Mouse (Mus musculus): ENCODE measurements at regions not wholly inside any gene's neighbourhood (a gene's known extent, or its start where the extent isn't known, plus 50 kb on each side); places are given as distances from the start of the nearest gene placed in this dataset.

DNA sequence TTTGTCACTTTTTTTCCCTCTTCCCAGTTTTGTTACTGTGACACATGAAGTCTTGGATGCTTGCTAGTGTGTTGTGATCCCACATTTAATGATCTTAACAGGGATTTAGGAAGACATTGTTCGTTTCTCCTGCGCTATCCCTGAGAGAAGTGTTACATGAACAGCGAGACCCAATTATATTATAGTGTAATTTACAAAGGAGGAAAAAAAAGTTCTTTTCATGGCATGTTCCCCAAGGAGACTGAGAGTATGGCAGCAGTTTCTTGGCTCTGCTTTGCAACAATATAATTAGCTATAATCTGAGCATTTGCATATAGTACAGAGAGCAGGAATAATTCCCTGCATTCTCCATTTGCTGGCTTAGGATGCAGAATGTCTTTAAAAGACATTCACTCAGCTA is 168.6 kb downstream of the Insc start:
- WGBS = 88% methylated on average over 3 of the region's 3 CpGs
- no peak overlapping the region for H3K4me2 ChIP-seq (replicated peaks; ENCODE audit: low read depth, low read length)
- ATAC-seq (ENCODE audit: low FRiP score) = no peak

GRCm38 (mm10) chr7:114922155-114922554 is 178.7 kb downstream of the Insc start:
- H3K27me3 ChIP-seq (ENCODE audit: control insufficient read depth, insufficient read depth, low read length) = no peaks in the 10 kb centered on the region
- ATAC-seq (ENCODE audit: low FRiP score) (peak; percentile 80), DNase-seq (ENCODE audit: low spot score) (peak; percentile 82)
- H3K36me3 ChIP-seq (ENCODE audit: control insufficient read depth, insufficient read depth, low read length) = no peaks in the 10 kb centered on the region
- WGBS = 16% methylated on average over 3 of the region's 3 CpGs
- H3K4me3 ChIP-seq (ENCODE audit: low read depth, low read length) = no peak overlapping the region
- no peak overlapping the region for H3K4me2 ChIP-seq (replicated peaks; ENCODE audit: low read depth, low read length)
- no peak overlapping the region for H3K9ac ChIP-seq (ENCODE audit: low read depth, low read length)
- no peak overlapping the region for H3K27ac ChIP-seq (ENCODE audit: low read depth, low read length)
- H3K9me3 ChIP-seq (ENCODE audit: control insufficient read depth, low read length) = no peaks in the 10 kb centered on the region
- no peaks in the 10 kb centered on the region for H3K4me1 ChIP-seq (replicated peaks; ENCODE audit: control insufficient read depth, insufficient read depth, low read length)

More for the DNA sequence above, 168.6 kb downstream of the Insc start:
- Histone ChIP-seq H3K27me3 (ENCODE audit: control insufficient read depth, insufficient read depth, low read length) (no peaks in the 10 kb centered on the region), H3K27ac (ENCODE audit: low read depth, low read length) (no peak overlapping the region), H3K4me3 (ENCODE audit: low read depth, low read length) (no peak overlapping the region), H3K4me1 (replicated peaks; ENCODE audit: control insufficient read depth, insufficient read depth, low read length) (no peaks in the 10 kb centered on the region), H3K36me3 (ENCODE audit: control insufficient read depth, insufficient read depth, low read length) (no peaks in the 10 kb centered on the region), H3K9me3 (ENCODE audit: control insufficient read depth, low read length) (0 out of 2 replicates have a peak, but pooled peaks cover 3% of the 10 kb centered on the region), H3K9ac (ENCODE audit: low read depth, low read length) (no peak overlapping the region)
- DNase-seq (ENCODE audit: low spot score) = no peak

DNA sequence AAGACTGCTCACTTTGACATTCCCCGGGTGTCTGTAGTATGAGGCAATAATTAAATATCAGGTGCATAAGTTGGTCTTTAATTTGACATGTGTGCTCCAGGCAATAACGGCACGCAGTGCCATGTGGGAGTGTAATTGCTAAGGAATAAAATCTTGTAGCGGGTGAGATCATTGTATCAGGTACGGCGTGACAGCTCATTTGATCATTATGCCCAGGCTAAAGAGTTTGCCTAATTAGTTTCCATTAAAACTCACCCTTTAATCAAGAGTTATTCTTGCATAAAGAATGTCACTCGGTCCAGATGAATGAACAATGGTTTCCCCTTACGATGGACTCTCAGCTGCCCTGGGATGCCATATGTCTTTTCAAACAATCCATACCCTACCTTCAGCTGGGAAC is 190.4 kb downstream of the Insc start:
- 79% methylated on average over 8 of the region's 8 CpGs for WGBS

GRCm38 (mm10) chr7:114950759-114951158 is 207.3 kb downstream of the Insc start:
- DNase-seq (ENCODE audit: low spot score) = no peak

More for the DNA sequence above, 190.4 kb downstream of the Insc start:
- no peaks in the 10 kb centered on the region for H3K36me3 ChIP-seq (ENCODE audit: control insufficient read depth, insufficient read depth, low read length)
- DNase-seq (ENCODE audit: low spot score) (no peak), ATAC-seq (ENCODE audit: low FRiP score) (no peak)
- no peaks in the 10 kb centered on the region for H3K4me1 ChIP-seq (replicated peaks; ENCODE audit: control insufficient read depth, insufficient read depth, low read length)
- H3K27ac ChIP-seq (ENCODE audit: low read depth, low read length) = no peak overlapping the region
- no peak overlapping the region for H3K9ac ChIP-seq (ENCODE audit: low read depth, low read length)
- H3K4me3 ChIP-seq (ENCODE audit: low read depth, low read length) = no peak overlapping the region
- H3K4me2 ChIP-seq (replicated peaks; ENCODE audit: low read depth, low read length) = no peak overlapping the region
- no peaks in the 10 kb centered on the region for H3K9me3 ChIP-seq (ENCODE audit: control insufficient read depth, low read length)
- H3K27me3 ChIP-seq (ENCODE audit: control insufficient read depth, insufficient read depth, low read length) = no peaks in the 10 kb centered on the region

GRCm38 (mm10) chr7:114963206-114963605 is 219.7 kb downstream of the Insc start:
- Histone ChIP-seq H3K27me3 (ENCODE audit: control insufficient read depth, insufficient read depth, low read length) (no peaks in the 10 kb centered on the region), H3K36me3 (ENCODE audit: control insufficient read depth, insufficient read depth, low read length) (no peaks in the 10 kb centered on the region), H3K4me2 (replicated peaks; ENCODE audit: low read depth, low read length) (no peak overlapping the region), H3K27ac (ENCODE audit: low read depth, low read length) (no peak overlapping the region), H3K4me3 (ENCODE audit: low read depth, low read length) (no peak overlapping the region), H3K9me3 (ENCODE audit: control insufficient read depth, low read length) (no peaks in the 10 kb centered on the region), H3K9ac (ENCODE audit: low read depth, low read length) (no peak overlapping the region), H3K4me1 (replicated peaks; ENCODE audit: control insufficient read depth, insufficient read depth, low read length) (no peaks in the 10 kb centered on the region)
- ATAC-seq (ENCODE audit: low FRiP score) = no peak
- no peak for DNase-seq (ENCODE audit: low spot score)
- 64% methylated on average over 5 of the region's 5 CpGs for WGBS

More at GRCm38 (mm10) chr7:114950759-114951158, 207.3 kb downstream of the Insc start:
- Histone ChIP-seq H3K4me2 (replicated peaks; ENCODE audit: low read depth, low read length) (no peak overlapping the region), H3K9ac (ENCODE audit: low read depth, low read length) (no peak overlapping the region), H3K27ac (ENCODE audit: low read depth, low read length) (no peak overlapping the region), H3K9me3 (ENCODE audit: control insufficient read depth, low read length) (no peaks in the 10 kb centered on the region), H3K4me1 (replicated peaks; ENCODE audit: control insufficient read depth, insufficient read depth, low read length) (no peaks in the 10 kb centered on the region), H3K36me3 (ENCODE audit: control insufficient read depth, insufficient read depth, low read length) (no peaks in the 10 kb centered on the region), H3K27me3 (ENCODE audit: control insufficient read depth, insufficient read depth, low read length) (no peaks in the 10 kb centered on the region), H3K4me3 (ENCODE audit: low read depth, low read length) (no peak overlapping the region)
- no peak for ATAC-seq (ENCODE audit: low FRiP score)

DNA sequence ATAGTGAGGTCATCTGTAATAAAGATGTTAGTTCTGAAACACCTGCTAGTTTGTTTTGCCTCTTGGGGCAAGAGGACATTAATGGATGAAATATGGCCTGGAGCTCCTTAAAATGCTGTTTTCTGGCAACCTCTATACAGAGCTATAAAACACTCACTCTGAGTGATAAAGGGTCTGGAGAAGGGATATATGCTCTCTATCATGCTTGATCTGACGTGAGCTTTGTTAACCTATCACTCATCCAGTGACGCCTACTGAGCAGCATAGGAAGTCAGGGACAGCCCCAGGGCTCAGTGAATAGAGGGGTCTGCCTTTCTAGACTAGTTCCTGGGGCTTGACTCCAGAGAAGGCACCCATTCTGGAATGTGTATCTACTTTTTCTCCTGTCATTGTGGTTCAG is 222.4 kb downstream of the Insc start:
- 43% methylated on average over 2 of the region's 2 CpGs for WGBS
- no peaks in the 10 kb centered on the region for H3K9me3 ChIP-seq (ENCODE audit: control insufficient read depth, low read length)
- no peak overlapping the region for H3K4me3 ChIP-seq (ENCODE audit: low read depth, low read length)
- H3K27me3 ChIP-seq (ENCODE audit: control insufficient read depth, insufficient read depth, low read length) = no peaks in the 10 kb centered on the region
- no peak for ATAC-seq (ENCODE audit: low FRiP score)
- no peak overlapping the region for H3K4me2 ChIP-seq (replicated peaks; ENCODE audit: low read depth, low read length)
- H3K27ac ChIP-seq (ENCODE audit: low read depth, low read length) = no peak overlapping the region
- H3K9ac ChIP-seq (ENCODE audit: low read depth, low read length) = no peak overlapping the region
- H3K36me3 ChIP-seq (ENCODE audit: control insufficient read depth, insufficient read depth, low read length) = no peaks in the 10 kb centered on the region
- H3K4me1 ChIP-seq (replicated peaks; ENCODE audit: control insufficient read depth, insufficient read depth, low read length) = no peaks in the 10 kb centered on the region
- no peak for DNase-seq (ENCODE audit: low spot score)

DNA sequence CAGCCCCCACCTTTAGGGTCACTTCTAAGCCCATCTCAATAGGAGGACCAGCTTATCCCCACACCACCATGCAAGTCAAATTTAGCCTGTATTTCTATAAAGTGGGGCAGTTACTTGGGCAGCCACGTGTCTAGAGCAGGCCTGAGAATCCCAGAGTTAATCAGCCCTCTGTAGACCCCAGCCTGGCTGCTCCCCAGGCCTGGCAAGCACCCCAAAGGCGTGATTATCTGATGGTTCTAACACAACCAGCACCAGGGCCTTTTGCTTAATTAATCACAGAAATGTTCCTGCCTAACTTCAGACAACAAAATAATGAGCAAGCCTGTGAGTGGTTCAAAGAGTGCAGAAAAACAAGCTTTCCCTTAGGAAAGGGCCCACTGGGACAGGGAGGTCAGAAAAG is 243.0 kb downstream of the Insc start:
- H3K4me1 ChIP-seq (replicated peaks; ENCODE audit: control insufficient read depth, insufficient read depth, low read length) = no peaks in the 10 kb centered on the region
- H3K9me3 ChIP-seq (ENCODE audit: control insufficient read depth, low read length) = no peaks in the 10 kb centered on the region
- 59% methylated on average over 2 of the region's 2 CpGs for WGBS
- H3K27ac ChIP-seq (ENCODE audit: low read depth, low read length) = no peak overlapping the region
- no peaks in the 10 kb centered on the region for H3K36me3 ChIP-seq (ENCODE audit: control insufficient read depth, insufficient read depth, low read length)
- no peaks in the 10 kb centered on the region for H3K27me3 ChIP-seq (ENCODE audit: control insufficient read depth, insufficient read depth, low read length)
- ATAC-seq (ENCODE audit: low FRiP score) (no peak), DNase-seq (ENCODE audit: low spot score) (no peak)
- no peak overlapping the region for H3K4me3 ChIP-seq (ENCODE audit: low read depth, low read length)
- no peak overlapping the region for H3K4me2 ChIP-seq (replicated peaks; ENCODE audit: low read depth, low read length)
- no peak overlapping the region for H3K9ac ChIP-seq (ENCODE audit: low read depth, low read length)

- no peak for ATAC-seq (ENCODE audit: low FRiP score)
- no peaks in the 10 kb centered on the region for H3K36me3 ChIP-seq (ENCODE audit: control insufficient read depth, insufficient read depth, low read length)
- DNase-seq (ENCODE audit: low spot score) = no peak
- no peak overlapping the region for H3K9ac ChIP-seq (ENCODE audit: low read depth, low read length)
- no peaks in the 10 kb centered on the region for H3K27me3 ChIP-seq (ENCODE audit: control insufficient read depth, insufficient read depth, low read length)
- H3K4me1 ChIP-seq (replicated peaks; ENCODE audit: control insufficient read depth, insufficient read depth, low read length) = no peaks in the 10 kb centered on the region
- no peak overlapping the region for H3K4me3 ChIP-seq (ENCODE audit: low read depth, low read length)
- H3K4me2 ChIP-seq (replicated peaks; ENCODE audit: low read depth, low read length) = no peak overlapping the region
- H3K9me3 ChIP-seq (ENCODE audit: control insufficient read depth, low read length) = no peaks in the 10 kb centered on the region
- no peak overlapping the region for H3K27ac ChIP-seq (ENCODE audit: low read depth, low read length)
- 69% methylated on average over 5 of the region's 5 CpGs for WGBS
Measured at GRCm38 (mm10) chr7:114991255-114991654, 247.8 kb downstream of the Insc start.

DNA sequence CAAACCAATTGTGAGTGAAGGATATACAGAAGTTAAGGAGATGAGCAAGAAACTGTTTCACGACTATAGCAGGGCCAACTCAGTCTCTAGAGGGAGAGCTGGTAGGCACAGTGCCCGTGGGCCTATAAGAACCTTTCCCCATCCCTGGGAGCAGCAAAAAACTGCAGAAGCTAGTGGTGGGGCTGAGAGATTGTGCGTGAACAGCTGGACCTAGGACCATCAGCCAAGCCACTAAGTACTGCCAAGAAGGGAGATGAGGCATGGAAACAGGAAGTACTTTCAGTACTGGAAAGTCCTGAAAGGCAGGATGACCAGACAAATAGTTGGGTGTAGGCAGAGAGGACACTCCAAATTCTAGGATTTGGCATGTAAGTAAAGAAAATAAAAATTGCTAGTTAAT is 248.9 kb downstream of the Insc start:
- ATAC-seq (ENCODE audit: low FRiP score) = no peak
- Histone ChIP-seq H3K27ac (ENCODE audit: low read depth, low read length) (no peak overlapping the region), H3K9me3 (ENCODE audit: control insufficient read depth, low read length) (no peaks in the 10 kb centered on the region), H3K36me3 (ENCODE audit: control insufficient read depth, insufficient read depth, low read length) (no peaks in the 10 kb centered on the region), H3K4me3 (ENCODE audit: low read depth, low read length) (no peak overlapping the region), H3K9ac (ENCODE audit: low read depth, low read length) (no peak overlapping the region), H3K27me3 (ENCODE audit: control insufficient read depth, insufficient read depth, low read length) (no peaks in the 10 kb centered on the region), H3K4me1 (replicated peaks; ENCODE audit: control insufficient read depth, insufficient read depth, low read length) (no peaks in the 10 kb centered on the region), H3K4me2 (replicated peaks; ENCODE audit: low read depth, low read length) (no peak overlapping the region)
- DNase-seq (ENCODE audit: low spot score) = no peak
- WGBS = 92% methylated on average over 3 of the region's 3 CpGs
